Mouse (Mus musculus): ENCODE data around the gene H2-K1. TPM values are rescaled to one million over a fixed set of nuclear protein-coding genes. Genes with fewer than 3 reads are reported as not detected.

The H2-K1 gene
- polyA plus RNA-seq, 1 experiment, result 298 TPM

DNA sequence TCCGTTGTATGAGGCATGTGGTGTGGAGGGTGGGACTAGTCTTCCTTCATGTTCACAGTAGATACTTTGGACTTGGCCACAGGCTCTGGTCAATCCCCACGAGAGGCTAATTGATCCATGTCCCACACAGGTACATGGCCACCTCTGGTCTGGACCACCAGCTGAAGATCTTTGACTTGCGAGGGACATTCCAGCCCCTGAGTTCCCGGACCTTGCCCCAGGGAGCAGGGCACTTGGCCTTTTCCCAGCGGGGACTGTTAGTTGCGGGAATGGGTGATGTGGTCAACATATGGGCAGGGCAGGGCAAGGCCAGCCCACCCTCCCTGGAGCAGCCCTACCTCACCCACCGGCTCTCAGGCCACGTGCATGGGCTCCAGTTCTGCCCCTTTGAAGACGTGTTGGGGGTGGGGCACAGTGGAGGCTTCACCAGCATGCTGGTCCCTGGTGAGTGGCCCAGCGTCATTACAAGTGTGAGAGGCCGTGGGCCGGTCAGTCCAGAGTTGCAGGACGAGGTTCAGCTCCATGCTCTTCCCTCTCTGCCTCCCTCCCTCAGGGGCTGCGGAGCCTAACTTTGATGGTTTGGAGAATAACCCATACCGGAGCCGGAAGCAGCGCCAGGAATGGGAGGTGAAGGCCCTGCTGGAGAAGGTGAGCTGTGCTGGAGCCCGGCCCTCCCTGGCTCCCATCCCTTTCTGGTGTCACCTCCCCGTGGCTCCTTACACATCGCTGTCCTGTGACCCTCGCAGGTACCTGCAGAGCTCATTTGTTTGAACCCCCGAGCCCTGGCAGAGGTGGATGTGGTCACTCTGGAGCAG is 51.9 kb downstream of the H2-K1 start:
- Histone ChIP-seq H3K4me3 (ENCODE audit: control insufficient read depth, low read depth, low read length) (no peak overlapping the region), H3K27me3 (ENCODE audit: control insufficient read depth, insufficient read depth, low read length) (no peaks in the 10 kb centered on the region), H3K4me1 (ENCODE audit: control insufficient read depth, insufficient read depth, low read length) (peaks cover 17% of the 10 kb centered on the region), H3K36me3 (ENCODE audit: control insufficient read depth, insufficient read depth, low read length) (peaks cover 1% of the 10 kb centered on the region; the same call in 1 of the 2 replicates), H3K27ac (ENCODE audit: control insufficient read depth, insufficient read depth, low read depth, low read length) (no peak overlapping the region)
- TF ChIP-seq CTCF (IDR thresholded peaks at IDR 0.05; ENCODE audit: control insufficient read depth, insufficient read depth, insufficient replicate concordance, low read depth, low read length) (no peak), POLR2A (IDR thresholded peaks at IDR 0.05; ENCODE audit: control insufficient read depth, low read depth, low read length) (no peak)

DNA sequence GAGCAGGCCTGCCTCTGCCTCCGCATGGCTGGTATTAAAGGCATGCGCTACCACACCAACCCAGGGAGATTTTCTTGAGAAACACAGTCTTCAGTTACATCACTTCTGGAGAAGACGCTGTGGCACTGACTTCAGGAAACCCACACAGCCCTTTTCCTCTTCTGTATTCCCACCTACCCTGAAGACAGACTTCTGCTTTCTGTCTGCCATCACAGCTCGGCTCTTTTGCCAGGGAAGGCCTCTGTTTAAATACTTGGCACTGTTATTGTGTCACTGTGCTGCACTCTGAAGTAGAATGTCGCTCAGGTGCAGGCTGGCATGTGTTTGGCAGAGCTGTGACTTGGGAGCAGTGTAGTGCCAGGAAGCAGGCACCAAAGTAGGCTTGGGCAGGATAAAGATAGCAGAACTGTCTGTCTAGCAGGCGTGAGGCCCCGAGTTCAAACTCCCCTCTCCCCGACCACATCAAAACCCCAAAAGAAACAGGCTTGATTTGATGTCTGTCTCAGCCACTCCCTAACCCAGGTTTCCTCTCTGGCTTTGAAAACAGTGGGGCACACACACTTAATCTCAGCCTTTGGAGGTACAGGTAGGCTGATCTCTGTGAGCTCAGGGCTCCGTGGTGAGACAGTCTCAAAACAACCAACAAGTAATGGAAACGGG is 52.6 kb downstream of the H2-K1 start:
- TF ChIP-seq CTCF (IDR thresholded peaks at IDR 0.05; ENCODE audit: control insufficient read depth, insufficient read depth, insufficient replicate concordance, low read depth, low read length), result no peak
- TF ChIP-seq POLR2A (IDR thresholded peaks at IDR 0.05; ENCODE audit: control insufficient read depth, low read depth, low read length), result no peak
- Histone ChIP-seq H3K4me1 (ENCODE audit: control insufficient read depth, insufficient read depth, low read length) (peaks cover 17% of the 10 kb centered on the region), H3K4me3 (ENCODE audit: control insufficient read depth, low read depth, low read length) (no peak overlapping the region), H3K27me3 (ENCODE audit: control insufficient read depth, insufficient read depth, low read length) (no peaks in the 10 kb centered on the region), H3K27ac (ENCODE audit: control insufficient read depth, insufficient read depth, low read depth, low read length) (no peak overlapping the region), H3K36me3 (ENCODE audit: control insufficient read depth, insufficient read depth, low read length) (0 out of 2 replicates have a peak, but pooled peaks cover 1% of the 10 kb centered on the region)

Other genes with a start within 250 kb of the H2-K1 start
- 184 and 196 TPM in 2 replicates for gene Rab11b, start 239.8 kb downstream of the H2-K1 start, polyA plus RNA-seq (2012; rRNA removed)
- 3.3 and 4.3 TPM in 2 replicates for gene Angptl4, start 218.5 kb downstream of the H2-K1 start, polyA plus RNA-seq (2012; rRNA removed)
- gene Kank3, start 189.8 kb downstream of the H2-K1 start, polyA plus RNA-seq (2012; rRNA removed), result 146 and 156 TPM in 2 replicates
- 716 and 819 TPM in 2 replicates for gene Rps28, start 175.8 kb downstream of the H2-K1 start, polyA plus RNA-seq (2012; rRNA removed)
- 601 and 663 TPM in 2 replicates for gene Ndufa7, start 175.8 kb downstream of the H2-K1 start, polyA plus RNA-seq (2012; rRNA removed)
- 264 and 291 TPM in 2 replicates for gene Cd320, start 157.3 kb downstream of the H2-K1 start, polyA plus RNA-seq (2012; rRNA removed)
- gene Gm7029, start 126.5 kb downstream of the H2-K1 start, polyA plus RNA-seq (2012; rRNA removed), result not detected in 2 replicates
- gene Kifc1, start 109.7 kb downstream of the H2-K1 start, polyA plus RNA-seq (2012; rRNA removed), result 7.7 and 8.6 TPM in 2 replicates
- not detected in 2 replicates for gene Platr17, start 95.2 kb downstream of the H2-K1 start, polyA plus RNA-seq (2012; rRNA removed)
- gene Daxx, start 90.9 kb downstream of the H2-K1 start, polyA plus RNA-seq (2012; rRNA removed), result 157 and 183 TPM in 2 replicates
- 71.7 and 80.8 TPM in 2 replicates for gene Tapbp, start 84.4 kb downstream of the H2-K1 start, polyA plus RNA-seq (2012; rRNA removed)
- 65.0 and 66.5 TPM in 2 replicates for gene Zbtb22, start 84.4 kb downstream of the H2-K1 start, polyA plus RNA-seq (2012; rRNA removed)
- 83.4 and 93.0 TPM in 2 replicates for gene Rgl2, start 70.8 kb downstream of the H2-K1 start, polyA plus RNA-seq (2012; rRNA removed)
- gene Pfdn6, start 60.0 kb downstream of the H2-K1 start, polyA plus RNA-seq (2012; rRNA removed), result 54.8 and 58.7 TPM in 2 replicates
- 25.1 and 25.4 TPM in 2 replicates for gene Wdr46, start 59.7 kb downstream of the H2-K1 start, polyA plus RNA-seq (2012; rRNA removed)
- gene B3galt4, start 48.9 kb downstream of the H2-K1 start, polyA plus RNA-seq (2012; rRNA removed), result 9.1 and 10.4 TPM in 2 replicates
- gene Vps52, start 44.5 kb downstream of the H2-K1 start, polyA plus RNA-seq (2012; rRNA removed), result 45.7 and 48.5 TPM in 2 replicates
- 212 and 239 TPM in 2 replicates for gene Rps18, start 44.3 kb downstream of the H2-K1 start, polyA plus RNA-seq (2012; rRNA removed)
- 27.8 and 31.4 TPM in 2 replicates for gene Ring1, start 24.3 kb upstream of the H2-K1 start, polyA plus RNA-seq (2012; rRNA removed)
- 24.5 and 25.0 TPM in 2 replicates for gene H2-Ke6, start 27.7 kb upstream of the H2-K1 start, polyA plus RNA-seq (2012; rRNA removed)
- 33.4 and 36.3 TPM in 2 replicates for gene Slc39a7, start 31.3 kb upstream of the H2-K1 start, polyA plus RNA-seq (2012; rRNA removed)
- gene Rxrb, start 31.5 kb upstream of the H2-K1 start, polyA plus RNA-seq (2012; rRNA removed), result 25.5 and 28.0 TPM in 2 replicates
- gene Col11a2, start 39.1 kb upstream of the H2-K1 start, polyA plus RNA-seq (2012; rRNA removed), result 2.4 and 2.8 TPM in 2 replicates
- gene H2-Oa, start 92.0 kb upstream of the H2-K1 start, polyA plus RNA-seq (2012; rRNA removed), result 0.10 and 0.22 TPM in 2 replicates
- gene H2-DMa, start 119.2 kb upstream of the H2-K1 start, polyA plus RNA-seq (2012; rRNA removed), result 33.8 and 40.7 TPM in 2 replicates
- 164 and 178 TPM in 2 replicates for gene Brd2, start 122.3 kb upstream of the H2-K1 start, polyA plus RNA-seq (2012; rRNA removed)
- gene H2-DMb2, start 143.0 kb upstream of the H2-K1 start, polyA plus RNA-seq (2012; rRNA removed), result 0.27 and 0.41 TPM in 2 replicates
- gene H2-DMb1, start 152.7 kb upstream of the H2-K1 start, polyA plus RNA-seq (2012; rRNA removed), result 8.0 and 9.5 TPM in 2 replicates
- gene Tap1, start 187.2 kb upstream of the H2-K1 start, polyA plus RNA-seq (2012; rRNA removed), result 1.5 TPM in 2 replicates
- gene Psmb9, start 187.4 kb upstream of the H2-K1 start, polyA plus RNA-seq (2012; rRNA removed), result 1.7 TPM in 2 replicates
- gene Psmb8, start 197.4 kb upstream of the H2-K1 start, polyA plus RNA-seq (2012; rRNA removed), result 2.0 and 2.3 TPM in 2 replicates
- 1.3 and 2.0 TPM in 2 replicates for gene Tap2, start 203.2 kb upstream of the H2-K1 start, polyA plus RNA-seq (2012; rRNA removed)
- 0.06 and 0.16 TPM in 2 replicates for gene H2-Ob, start 238.6 kb upstream of the H2-K1 start, polyA plus RNA-seq (2012; rRNA removed)